Comparison of ENCODE assay signal across 12 mouse cellular contexts in genomic region chr2:8975635-8976034, GRCm38 (mm10).
"Had no signal": no experiment of that assay in that cellular context is flagged by ENCODE, and none has a peak within 500 bp of the region (broad histone marks: within the 10 kb centered on the region; RNA-seq: fewer than 3 reads in every experiment).

No protein-coding gene starts in this region.

- H3K27ac ChIP-seq: midbrain, embryonic 13.5 days; midbrain, embryonic 15.5 days; neural tube, embryonic 12.5 days had no signal

- ATAC-seq: midbrain, embryonic 13.5 days; midbrain, embryonic 15.5 days had no signal

- H3K4me2 ChIP-seq: lung, embryonic 14.5 days; midbrain, embryonic 11.5 days; midbrain, embryonic 13.5 days; midbrain, embryonic 15.5 days; neural tube, embryonic 12.5 days had no signal

- H3K4me3 ChIP-seq: midbrain, embryonic 13.5 days; midbrain, embryonic 15.5 days; neural tube, embryonic 12.5 days had no signal

- H3K36me3 ChIP-seq: midbrain, embryonic 13.5 days; midbrain, embryonic 15.5 days; neural tube, embryonic 12.5 days had no signal

- H3K27me3 ChIP-seq: midbrain, embryonic 13.5 days; midbrain, embryonic 15.5 days; neural tube, embryonic 12.5 days had no signal

- DNase-seq: lung, adult 18-20 months; lung, embryonic 14.5 days; lung, postnatal 10 days; lung, postnatal 4 days; right cerebral cortex, postnatal 14 days; thymus, adult 18-20 months; thymus, postnatal 14 days; thymus, postnatal 36 days had no signal

- H3K4me1 ChIP-seq: midbrain, embryonic 13.5 days; midbrain, embryonic 15.5 days; neural tube, embryonic 12.5 days had no signal

- H3K9me3 ChIP-seq: midbrain, embryonic 13.5 days; midbrain, embryonic 15.5 days; neural tube, embryonic 12.5 days had no signal

- H3K9ac ChIP-seq: lung, embryonic 14.5 days; midbrain, embryonic 13.5 days; midbrain, embryonic 15.5 days; neural tube, embryonic 12.5 days had no signal
